Mouse (Mus musculus) large intestine, adult 2 months (tissue): ENCODE measurements around the gene Eif4a1. TPM values are rescaled to one million over a fixed set of nuclear protein-coding genes. Genes with fewer than 3 reads are reported as not detected.

Source experiments
- DNase-seq: peaks from one replicate; pipeline ENCODE4 v3.0.0-alpha.2; 2012; ENCODE audit warnings: low read depth, low spot score
- WGBS: fragments of 180-500 bp; shearing (Covaris S2); methylation state at CpG from one replicate; pipeline ENCODE4 v1.1.7; 2018; 5-methylcytosine and 5-hydroxymethylcytosine counted together
- polyA plus RNA-seq: library from polyadenylated mRNA; depleted of rRNA; stranded (reverse); fragments of >200 nt; gene quantifications from 2 replicates; pipeline ENCODE4 v1.2.3, GENCODE M21; 2012; rRNA removed

Eif4a1 gene
- polyA plus RNA-seq, result 354 and 356 TPM in 2 replicates

- WGBS, result under 1% methylated on average over 36 of the region's 36 CpGs
- DNase-seq, result peak; percentile 99
These were observed at the start of gene Eif4a1 for GRCm38 (mm10) chr11:69672211-69672706. Eif4a1 (minus strand) TSS chr11:69672423.

GRCm38 (mm10) chr11:69720852-69721251 lies 48.6 kb upstream of the Eif4a1 start:
- 48% methylated on average over 6 of the region's 6 CpGs for WGBS
- no peak for DNase-seq

GRCm38 (mm10) chr11:69719423-69719822 lies 47.2 kb upstream of the Eif4a1 start:
- 77% methylated on average over 6 of the region's 6 CpGs for WGBS
- no peak for DNase-seq

- no peak for DNase-seq
- WGBS, result 23% methylated on average over 15 of the region's 15 CpGs
These were observed 46.4 kb upstream of the Eif4a1 start for GRCm38 (mm10) chr11:69718661-69719060.

GRCm38 (mm10) chr11:69716953-69717352 lies 44.7 kb upstream of the Eif4a1 start:
- 77% methylated on average over 4 of the region's 4 CpGs for WGBS
- no peak for DNase-seq

- DNase-seq, result no peak
- WGBS, result 32% methylated on average over 5 of the region's 5 CpGs
These were observed 43.7 kb upstream of the Eif4a1 start for GRCm38 (mm10) chr11:69715929-69716328.

- DNase-seq, result no peak
- 70% methylated on average over 9 of the region's 9 CpGs for WGBS
These were observed 43.3 kb upstream of the Eif4a1 start for GRCm38 (mm10) chr11:69715482-69715881.

GRCm38 (mm10) chr11:69714636-69715329 lies 42.6 kb upstream of the Eif4a1 start:
- WGBS, result 85% methylated on average over 18 of the region's 18 CpGs
- no peak for DNase-seq

- WGBS, result 81% methylated on average over 20 of the region's 20 CpGs
- no peak for DNase-seq
These were observed 40.9 kb upstream of the Eif4a1 start for GRCm38 (mm10) chr11:69712954-69713672.

GRCm38 (mm10) chr11:69711082-69711481 lies 38.9 kb upstream of the Eif4a1 start:
- 83% methylated on average over 2 of the region's 2 CpGs for WGBS
- DNase-seq, result no peak

- no peak for DNase-seq
- WGBS, result 83% methylated on average over 3 of the region's 3 CpGs
These were observed 38.2 kb upstream of the Eif4a1 start for GRCm38 (mm10) chr11:69710470-69710869.

- DNase-seq, result no peak
- WGBS, result 68% methylated on average over 11 of the region's 11 CpGs
These were observed 37.6 kb upstream of the Eif4a1 start for GRCm38 (mm10) chr11:69709554-69710446.

GRCm38 (mm10) chr11:69708614-69709265 lies 36.5 kb upstream of the Eif4a1 start:
- DNase-seq, result no peak
- WGBS, result 91% methylated on average over 3 of the region's 3 CpGs

GRCm38 (mm10) chr11:69707873-69708381 lies 35.7 kb upstream of the Eif4a1 start:
- 89% methylated on average over 4 of the region's 4 CpGs for WGBS
- DNase-seq, result no peak

- no peak for DNase-seq
- WGBS, result 89% methylated on average over 4 of the region's 4 CpGs
These were observed 35.2 kb upstream of the Eif4a1 start for GRCm38 (mm10) chr11:69707480-69707847.

- 43% methylated on average over 6 of the region's 6 CpGs for WGBS
These were observed 34.7 kb upstream of the Eif4a1 start for GRCm38 (mm10) chr11:69706775-69707479.

GRCm38 (mm10) chr11:69704613-69705010 lies 32.4 kb upstream of the Eif4a1 start:
- DNase-seq, result no peak
- 27% methylated on average over 2 of the region's 2 CpGs for WGBS

More at GRCm38 (mm10) chr11:69706775-69707479, 34.7 kb upstream of the Eif4a1 start:
- peak; percentile 38 for DNase-seq

GRCm38 (mm10) chr11:69703814-69704612 lies 31.8 kb upstream of the Eif4a1 start:
- 66% methylated on average over 8 of the region's 8 CpGs for WGBS
- no peak for DNase-seq
